Mouse (Mus musculus): ENCODE results near the gene Syn3. TPM values are rescaled to one million over a fixed set of nuclear protein-coding genes. Genes with fewer than 3 reads are reported as not detected.

The Syn3 gene
- polyA plus RNA-seq, 1 experiment from 2014 or later: 0.99 TPM

GRCm38 (mm10) chr10:86023149-86023548 is 475.5 kb downstream of the Syn3 start:
- Histone ChIP-seq H3K9ac (ENCODE audit: low read depth, low read length) (no peak overlapping the region), H3K36me3 (ENCODE audit: control insufficient read depth, insufficient read depth, low read length) (no peaks in the 10 kb centered on the region; the same call in 1 of the 2 replicates), H3K4me2 (peak overlapping the region; percentile 72), H3K9me3 (replicated peaks; ENCODE audit: control insufficient read depth, low read length) (no peaks in the 10 kb centered on the region), H3K4me3 (ENCODE audit: low read depth, low read length) (peak overlapping the region; percentile 87), H3K27me3 (ENCODE audit: control insufficient read depth, insufficient read depth, low read length) (0 out of 2 replicates have a peak, but pooled peaks cover 2% of the 10 kb centered on the region), H3K4me1 (ENCODE audit: control insufficient read depth, insufficient read depth, low read length) (no peaks in the 10 kb centered on the region; the same call in 1 of the 2 replicates), H3K27ac (ENCODE audit: low read depth, low read length) (no peak overlapping the region)
- no peak for ATAC-seq (replicated peaks; ENCODE audit: insufficient number of reproducible peaks, low FRiP score, low TSS enrichment)

- Histone ChIP-seq H3K4me2 (peak overlapping the region; percentile 72), H3K4me3 (ENCODE audit: low read depth, low read length) (peak overlapping the region; percentile 87), H3K4me1 (ENCODE audit: control insufficient read depth, insufficient read depth, low read length) (no peaks in the 10 kb centered on the region; the same call in 1 of the 2 replicates), H3K27me3 (ENCODE audit: control insufficient read depth, insufficient read depth, low read length) (0 out of 2 replicates have a peak, but pooled peaks cover 5% of the 10 kb centered on the region), H3K27ac (ENCODE audit: low read depth, low read length) (peak overlapping the region; percentile 91), H3K9me3 (replicated peaks; ENCODE audit: control insufficient read depth, low read length) (no peaks in the 10 kb centered on the region), H3K9ac (ENCODE audit: low read depth, low read length) (peak overlapping the region; percentile 94), H3K36me3 (ENCODE audit: control insufficient read depth, insufficient read depth, low read length) (no peaks in the 10 kb centered on the region; the same call in 1 of the 2 replicates)
- 6% methylated on average over 6 of the region's 6 CpGs for WGBS (ENCODE audit: insufficient replicate concordance)
- ATAC-seq (replicated peaks; ENCODE audit: insufficient number of reproducible peaks, low FRiP score, low TSS enrichment): no peak; the same call in 1 of the 2 replicates
Measured at GRCm38 (mm10) chr10:86022474-86022816, 476.3 kb downstream of the Syn3 start.

GRCm38 (mm10) chr10:86021749-86022473 is 476.8 kb downstream of the Syn3 start, which contains the start of gene Fbxo7:
Fbxo7 (plus strand) TSS chr10:86021972.
- peak within 1 kb of the TSS; percentile 72 for H3K4me2 ChIP-seq
- peak; percentile 91 for ATAC-seq (replicated peaks; ENCODE audit: insufficient number of reproducible peaks, low FRiP score, low TSS enrichment)
- under 1% methylated on average over 82 of the region's 82 CpGs for WGBS (ENCODE audit: insufficient replicate concordance)
- H3K27me3 ChIP-seq (ENCODE audit: control insufficient read depth, insufficient read depth, low read length): 0 out of 2 replicates have a peak, but pooled peaks cover 5% of the 10 kb centered on the region
- H3K4me1 ChIP-seq (ENCODE audit: control insufficient read depth, insufficient read depth, low read length): no peaks in the 10 kb centered on the region; the same call in 1 of the 2 replicates
- peak within 1 kb of the TSS; percentile 91 for H3K27ac ChIP-seq (ENCODE audit: low read depth, low read length)
- no peaks in the 10 kb centered on the region for H3K9me3 ChIP-seq (replicated peaks; ENCODE audit: control insufficient read depth, low read length)
- H3K4me3 ChIP-seq (ENCODE audit: low read depth, low read length): peak within 1 kb of the TSS; percentile 87
- peak within 1 kb of the TSS; percentile 94 for H3K9ac ChIP-seq (ENCODE audit: low read depth, low read length)
- no peaks in the 10 kb centered on the region; the same call in 1 of the 2 replicates for H3K36me3 ChIP-seq (ENCODE audit: control insufficient read depth, insufficient read depth, low read length)

- Histone ChIP-seq H3K27me3 (ENCODE audit: control insufficient read depth, insufficient read depth, low read length) (0 out of 2 replicates have a peak, but pooled peaks cover 5% of the 10 kb centered on the region), H3K4me1 (ENCODE audit: control insufficient read depth, insufficient read depth, low read length) (no peaks in the 10 kb centered on the region; the same call in 1 of the 2 replicates), H3K4me3 (ENCODE audit: low read depth, low read length) (peak overlapping the region; percentile 87), H3K27ac (ENCODE audit: low read depth, low read length) (no peak overlapping the region), H3K9ac (ENCODE audit: low read depth, low read length) (0 out of 2 replicates have a peak overlapping the region, but pooled peaks have one; percentile 49), H3K9me3 (replicated peaks; ENCODE audit: control insufficient read depth, low read length) (no peaks in the 10 kb centered on the region), H3K36me3 (ENCODE audit: control insufficient read depth, insufficient read depth, low read length) (no peaks in the 10 kb centered on the region; the same call in 1 of the 2 replicates), H3K4me2 (peak overlapping the region; percentile 56)
- WGBS (ENCODE audit: insufficient replicate concordance): 2% methylated on average over 3 of the region's 3 CpGs
- peak; percentile 43; the same call in 1 of the 2 replicates for ATAC-seq (replicated peaks; ENCODE audit: insufficient number of reproducible peaks, low FRiP score, low TSS enrichment)
Measured at GRCm38 (mm10) chr10:86021408-86021748, 477.3 kb downstream of the Syn3 start.

- 37% methylated on average over 5 of the region's 5 CpGs for WGBS (ENCODE audit: insufficient replicate concordance)
Measured at GRCm38 (mm10) chr10:86018813-86019212, 479.9 kb downstream of the Syn3 start.

GRCm38 (mm10) chr10:86017781-86018180 is 480.9 kb downstream of the Syn3 start:
- Histone ChIP-seq H3K27ac (ENCODE audit: low read depth, low read length) (no peak overlapping the region), H3K9me3 (replicated peaks; ENCODE audit: control insufficient read depth, low read length) (no peaks in the 10 kb centered on the region), H3K9ac (ENCODE audit: low read depth, low read length) (no peak overlapping the region), H3K4me2 (no peak overlapping the region), H3K27me3 (ENCODE audit: control insufficient read depth, insufficient read depth, low read length) (0 out of 2 replicates have a peak, but pooled peaks cover 5% of the 10 kb centered on the region), H3K36me3 (ENCODE audit: control insufficient read depth, insufficient read depth, low read length) (no peaks in the 10 kb centered on the region), H3K4me1 (ENCODE audit: control insufficient read depth, insufficient read depth, low read length) (no peaks in the 10 kb centered on the region; the same call in 1 of the 2 replicates), H3K4me3 (ENCODE audit: low read depth, low read length) (no peak overlapping the region)
- ATAC-seq (replicated peaks; ENCODE audit: insufficient number of reproducible peaks, low FRiP score, low TSS enrichment): no peak
- 80% methylated on average over 7 of the region's 7 CpGs for WGBS (ENCODE audit: insufficient replicate concordance)

More at GRCm38 (mm10) chr10:86018813-86019212, 479.9 kb downstream of the Syn3 start:
- ATAC-seq (replicated peaks; ENCODE audit: insufficient number of reproducible peaks, low FRiP score, low TSS enrichment): no peak
- Histone ChIP-seq H3K4me2 (no peak overlapping the region), H3K9me3 (replicated peaks; ENCODE audit: control insufficient read depth, low read length) (no peaks in the 10 kb centered on the region), H3K27me3 (ENCODE audit: control insufficient read depth, insufficient read depth, low read length) (0 out of 2 replicates have a peak, but pooled peaks cover 5% of the 10 kb centered on the region), H3K4me3 (ENCODE audit: low read depth, low read length) (no peak overlapping the region), H3K4me1 (ENCODE audit: control insufficient read depth, insufficient read depth, low read length) (no peaks in the 10 kb centered on the region; the same call in 1 of the 2 replicates), H3K36me3 (ENCODE audit: control insufficient read depth, insufficient read depth, low read length) (no peaks in the 10 kb centered on the region), H3K27ac (ENCODE audit: low read depth, low read length) (no peak overlapping the region), H3K9ac (ENCODE audit: low read depth, low read length) (no peak overlapping the region)

GRCm38 (mm10) chr10:86011781-86012180 is 486.9 kb downstream of the Syn3 start, which contains the start of gene Bpifc:
Bpifc (minus strand) TSS chr10:86011895.
- Histone ChIP-seq H3K9me3 (replicated peaks; ENCODE audit: control insufficient read depth, low read length) (no peaks in the 10 kb centered on the region), H3K27ac (ENCODE audit: low read depth, low read length) (no peak within 1 kb of the TSS), H3K4me2 (no peak within 1 kb of the TSS), H3K4me1 (ENCODE audit: control insufficient read depth, insufficient read depth, low read length) (no peaks in the 10 kb centered on the region), H3K9ac (ENCODE audit: low read depth, low read length) (no peak within 1 kb of the TSS), H3K4me3 (ENCODE audit: low read depth, low read length) (no peak within 1 kb of the TSS), H3K36me3 (ENCODE audit: control insufficient read depth, insufficient read depth, low read length) (no peaks in the 10 kb centered on the region), H3K27me3 (ENCODE audit: control insufficient read depth, insufficient read depth, low read length) (no peaks in the 10 kb centered on the region)
- WGBS (ENCODE audit: insufficient replicate concordance): 86% methylated on average over 2 of the region's 2 CpGs
- ATAC-seq (replicated peaks; ENCODE audit: insufficient number of reproducible peaks, low FRiP score, low TSS enrichment): no peak

- WGBS (ENCODE audit: insufficient replicate concordance): 70% methylated on average over 2 of the region's 2 CpGs
- no peak overlapping the region for H3K9ac ChIP-seq (ENCODE audit: low read depth, low read length)
- ATAC-seq (replicated peaks; ENCODE audit: insufficient number of reproducible peaks, low FRiP score, low TSS enrichment): no peak
- H3K4me3 ChIP-seq (ENCODE audit: low read depth, low read length): no peak overlapping the region
- H3K27me3 ChIP-seq (ENCODE audit: control insufficient read depth, insufficient read depth, low read length): no peaks in the 10 kb centered on the region
- H3K4me2 ChIP-seq: no peak overlapping the region
- H3K36me3 ChIP-seq (ENCODE audit: control insufficient read depth, insufficient read depth, low read length): no peaks in the 10 kb centered on the region
- H3K9me3 ChIP-seq (replicated peaks; ENCODE audit: control insufficient read depth, low read length): no peaks in the 10 kb centered on the region
- H3K27ac ChIP-seq (ENCODE audit: low read depth, low read length): no peak overlapping the region
- H3K4me1 ChIP-seq (ENCODE audit: control insufficient read depth, insufficient read depth, low read length): no peaks in the 10 kb centered on the region
Measured at GRCm38 (mm10) chr10:86011172-86011571, 487.5 kb downstream of the Syn3 start.

Data from heart, embryonic 11.5 days (tissue).